Mouse (Mus musculus): ENCODE results near the gene Ranbp10. TPM values are rescaled to one million over a fixed set of nuclear protein-coding genes. Genes with fewer than 3 reads are reported as not detected.

Ranbp10 gene
- polyA plus RNA-seq, 1 experiment from 2014 or later, result 11.7 TPM

DNA sequence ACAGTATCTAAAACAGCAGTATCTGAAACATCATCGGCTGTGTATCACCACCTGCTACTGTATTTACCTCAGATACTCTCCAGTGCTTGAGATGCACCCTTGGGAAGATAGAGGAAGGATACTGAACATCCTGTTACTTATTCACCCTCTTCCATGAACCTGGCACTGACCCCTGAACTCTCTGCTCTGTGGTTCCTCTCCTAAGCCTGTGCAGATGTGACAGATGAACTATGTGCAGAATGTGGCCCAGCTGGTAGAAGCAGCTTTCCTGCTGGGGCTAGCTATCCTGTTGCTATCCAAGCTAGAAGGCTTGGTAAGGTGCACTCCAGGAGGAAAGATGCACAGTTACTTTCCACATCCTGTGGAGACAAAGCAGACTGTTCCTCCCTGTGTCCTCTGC, 33.8 kb downstream of the Ranbp10 start:
- Histone ChIP-seq H3K27me3 (replicated peaks; ENCODE audit: control insufficient read depth, insufficient read depth, low read length) (no peaks in the 10 kb centered on the region), H3K4me1 (replicated peaks; ENCODE audit: control insufficient read depth, insufficient read depth, low read length) (no peaks in the 10 kb centered on the region), H3K9ac (ENCODE audit: low read length) (no peak overlapping the region), H3K9me3 (ENCODE audit: control insufficient read depth, low read length) (no peaks in the 10 kb centered on the region), H3K27ac (ENCODE audit: low read depth) (no peak overlapping the region), H3K4me3 (ENCODE audit: low read depth, low read length) (no peak overlapping the region), H3K36me3 (ENCODE audit: control insufficient read depth, insufficient read depth, low read length) (no peaks in the 10 kb centered on the region), H3K4me2 (ENCODE audit: low read length) (no peak overlapping the region)
- 93% methylated on average over 1 of the region's 1 CpGs for WGBS
- DNase-seq (ENCODE audit: low spot score) (no peak), ATAC-seq (replicated peaks; ENCODE audit: low FRiP score, low TSS enrichment, low read depth) (no peak)

DNA sequence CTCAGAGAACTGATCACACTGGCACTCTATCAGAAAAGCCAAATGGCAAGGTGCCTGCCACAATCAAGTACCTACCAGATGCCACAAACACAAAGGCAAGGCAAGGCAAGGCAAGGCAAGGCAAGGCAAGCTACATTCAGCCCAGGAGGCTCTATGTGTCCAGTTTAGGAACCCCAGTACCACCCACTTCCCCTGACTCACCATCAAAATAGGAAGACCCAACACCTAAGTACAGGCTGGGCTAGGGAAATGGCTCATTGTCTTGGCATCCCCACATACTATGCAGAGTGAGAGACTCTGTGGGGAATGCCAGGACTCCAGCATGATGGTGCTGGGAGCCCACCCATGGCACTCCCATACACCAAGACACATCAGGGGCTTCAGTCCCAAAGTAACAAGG, 37.5 kb downstream of the Ranbp10 start:
- no peak overlapping the region for H3K4me2 ChIP-seq (ENCODE audit: low read length)
- no peak overlapping the region for H3K27ac ChIP-seq (ENCODE audit: low read depth)
- no peak for ATAC-seq (replicated peaks; ENCODE audit: low FRiP score, low TSS enrichment, low read depth)
- H3K9ac ChIP-seq (ENCODE audit: low read length), result no peak overlapping the region
- DNase-seq (ENCODE audit: low spot score), result no peak
- no peaks in the 10 kb centered on the region for H3K27me3 ChIP-seq (replicated peaks; ENCODE audit: control insufficient read depth, insufficient read depth, low read length)
- H3K4me3 ChIP-seq (ENCODE audit: low read depth, low read length), result no peak overlapping the region
- H3K9me3 ChIP-seq (ENCODE audit: control insufficient read depth, low read length), result no peaks in the 10 kb centered on the region
- peaks cover 20% of the 10 kb centered on the region for H3K36me3 ChIP-seq (ENCODE audit: control insufficient read depth, insufficient read depth, low read length)
- no peaks in the 10 kb centered on the region for H3K4me1 ChIP-seq (replicated peaks; ENCODE audit: control insufficient read depth, insufficient read depth, low read length)

DNA sequence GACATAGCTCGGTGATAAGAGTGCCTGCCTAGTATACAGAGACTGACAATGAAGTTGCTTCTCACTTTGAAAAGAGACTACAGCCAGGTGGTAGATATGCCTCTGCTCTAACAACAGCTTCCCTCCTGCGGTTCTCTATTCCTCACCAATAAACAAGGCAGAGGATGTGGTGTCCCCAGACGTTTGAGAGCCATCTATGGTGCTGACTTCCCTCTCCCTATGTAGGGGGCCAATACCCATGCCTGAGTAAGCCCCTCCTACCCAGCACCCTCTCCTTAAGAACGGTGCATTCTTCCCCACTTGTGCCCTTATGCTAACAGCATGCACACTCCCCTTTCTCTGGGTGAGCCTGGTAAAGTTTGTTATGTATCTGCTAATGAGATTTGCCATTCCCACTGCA, 38.2 kb downstream of the Ranbp10 start:
- no peak overlapping the region for H3K4me2 ChIP-seq (ENCODE audit: low read length)
- no peak overlapping the region for H3K27ac ChIP-seq (ENCODE audit: low read depth)
- 63% methylated on average over 4 of the region's 4 CpGs for WGBS
- H3K9me3 ChIP-seq (ENCODE audit: control insufficient read depth, low read length), result no peaks in the 10 kb centered on the region
- H3K27me3 ChIP-seq (replicated peaks; ENCODE audit: control insufficient read depth, insufficient read depth, low read length), result no peaks in the 10 kb centered on the region
- H3K9ac ChIP-seq (ENCODE audit: low read length), result no peak overlapping the region
- H3K4me1 ChIP-seq (replicated peaks; ENCODE audit: control insufficient read depth, insufficient read depth, low read length), result no peaks in the 10 kb centered on the region
- DNase-seq (ENCODE audit: low spot score) (no peak), ATAC-seq (replicated peaks; ENCODE audit: low FRiP score, low TSS enrichment, low read depth) (no peak)
- no peak overlapping the region for H3K4me3 ChIP-seq (ENCODE audit: low read depth, low read length)
- peaks cover 21% of the 10 kb centered on the region for H3K36me3 ChIP-seq (ENCODE audit: control insufficient read depth, insufficient read depth, low read length)

DNA sequence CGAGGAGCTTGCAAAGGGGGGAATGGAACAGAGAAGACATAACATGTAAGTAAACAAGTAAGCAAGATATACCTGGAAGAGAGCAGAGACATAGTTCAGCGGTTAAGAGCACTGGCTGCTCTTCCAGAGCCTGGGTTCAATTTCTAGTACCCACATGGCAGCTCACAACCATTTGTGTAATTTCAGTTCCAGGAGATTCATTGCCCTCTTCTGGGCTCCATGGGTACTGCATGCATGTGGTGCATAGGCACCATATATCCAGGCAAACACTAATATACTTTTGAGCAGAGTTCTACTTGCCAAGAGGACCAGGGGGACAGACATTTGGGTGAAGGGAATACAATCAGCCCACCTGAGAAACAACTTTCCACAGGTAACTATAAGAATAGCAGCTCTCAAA, 38.9 kb downstream of the Ranbp10 start:
- Histone ChIP-seq H3K9ac (ENCODE audit: low read length) (no peak overlapping the region), H3K9me3 (ENCODE audit: control insufficient read depth, low read length) (no peaks in the 10 kb centered on the region), H3K4me1 (replicated peaks; ENCODE audit: control insufficient read depth, insufficient read depth, low read length) (no peaks in the 10 kb centered on the region), H3K4me2 (ENCODE audit: low read length) (no peak overlapping the region), H3K27ac (ENCODE audit: low read depth) (no peak overlapping the region), H3K27me3 (replicated peaks; ENCODE audit: control insufficient read depth, insufficient read depth, low read length) (no peaks in the 10 kb centered on the region), H3K4me3 (ENCODE audit: low read depth, low read length) (no peak overlapping the region), H3K36me3 (ENCODE audit: control insufficient read depth, insufficient read depth, low read length) (peaks cover 21% of the 10 kb centered on the region)
- ATAC-seq (replicated peaks; ENCODE audit: low FRiP score, low TSS enrichment, low read depth), result no peak
- DNase-seq (ENCODE audit: low spot score), result peak; percentile 75
- WGBS, result 92% methylated on average over 2 of the region's 2 CpGs

- H3K9ac ChIP-seq (ENCODE audit: low read length), result no peak overlapping the region
- DNase-seq (ENCODE audit: low spot score) (no peak), ATAC-seq (replicated peaks; ENCODE audit: low FRiP score, low TSS enrichment, low read depth) (no peak)
- no peak overlapping the region for H3K4me2 ChIP-seq (ENCODE audit: low read length)
- 91% methylated on average over 5 of the region's 5 CpGs for WGBS
- no peaks in the 10 kb centered on the region for H3K27me3 ChIP-seq (replicated peaks; ENCODE audit: control insufficient read depth, insufficient read depth, low read length)
- no peaks in the 10 kb centered on the region for H3K9me3 ChIP-seq (ENCODE audit: control insufficient read depth, low read length)
- no peak overlapping the region for H3K4me3 ChIP-seq (ENCODE audit: low read depth, low read length)
- no peak overlapping the region for H3K27ac ChIP-seq (ENCODE audit: low read depth)
- H3K36me3 ChIP-seq (ENCODE audit: control insufficient read depth, insufficient read depth, low read length), result peaks cover 64% of the 10 kb centered on the region
- no peaks in the 10 kb centered on the region for H3K4me1 ChIP-seq (replicated peaks; ENCODE audit: control insufficient read depth, insufficient read depth, low read length)
Measured at GRCm38 (mm10) chr8:105780298-105780697, 46.9 kb downstream of the Ranbp10 start.

DNA sequence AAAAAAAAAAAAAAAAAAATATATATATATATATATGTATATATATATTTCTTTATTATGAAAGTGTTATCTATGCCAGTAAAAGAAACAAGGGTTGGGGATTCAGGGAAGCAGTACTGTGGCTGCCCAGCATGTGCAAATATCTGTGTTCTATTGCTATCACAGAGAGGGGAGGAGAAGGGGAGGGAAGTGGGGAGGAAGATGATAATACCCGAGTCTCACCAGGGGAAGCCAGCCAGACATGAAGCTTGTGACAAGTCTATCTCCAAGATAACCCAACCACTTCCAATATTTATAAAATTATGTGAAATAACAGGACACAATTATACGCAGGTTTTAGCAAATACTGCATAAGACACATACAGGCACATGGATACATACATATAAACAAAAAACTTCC, 49.3 kb downstream of the Ranbp10 start:
- H3K27ac ChIP-seq (ENCODE audit: low read depth), result no peak overlapping the region
- H3K4me1 ChIP-seq (replicated peaks; ENCODE audit: control insufficient read depth, insufficient read depth, low read length), result no peaks in the 10 kb centered on the region
- H3K4me2 ChIP-seq (ENCODE audit: low read length), result no peak overlapping the region
- ATAC-seq (replicated peaks; ENCODE audit: low FRiP score, low TSS enrichment, low read depth) (no peak), DNase-seq (ENCODE audit: low spot score) (no peak)
- no peak overlapping the region for H3K4me3 ChIP-seq (ENCODE audit: low read depth, low read length)
- no peaks in the 10 kb centered on the region for H3K27me3 ChIP-seq (replicated peaks; ENCODE audit: control insufficient read depth, insufficient read depth, low read length)
- H3K9ac ChIP-seq (ENCODE audit: low read length), result no peak overlapping the region
- peaks cover 83% of the 10 kb centered on the region for H3K36me3 ChIP-seq (ENCODE audit: control insufficient read depth, insufficient read depth, low read length)
- WGBS, result 92% methylated on average over 2 of the region's 2 CpGs
- no peaks in the 10 kb centered on the region for H3K9me3 ChIP-seq (ENCODE audit: control insufficient read depth, low read length)

GRCm38 (mm10) chr8:105774498-105774897, 52.7 kb downstream of the Ranbp10 start:
- no peak overlapping the region for H3K4me3 ChIP-seq (ENCODE audit: low read depth, low read length)
- no peak overlapping the region for H3K4me2 ChIP-seq (ENCODE audit: low read length)
- no peaks in the 10 kb centered on the region for H3K9me3 ChIP-seq (ENCODE audit: control insufficient read depth, low read length)
- no peak overlapping the region for H3K27ac ChIP-seq (ENCODE audit: low read depth)
- DNase-seq (ENCODE audit: low spot score) (no peak), ATAC-seq (replicated peaks; ENCODE audit: low FRiP score, low TSS enrichment, low read depth) (no peak)
- peaks cover 91% of the 10 kb centered on the region for H3K36me3 ChIP-seq (ENCODE audit: control insufficient read depth, insufficient read depth, low read length)
- no peaks in the 10 kb centered on the region for H3K27me3 ChIP-seq (replicated peaks; ENCODE audit: control insufficient read depth, insufficient read depth, low read length)
- no peaks in the 10 kb centered on the region for H3K4me1 ChIP-seq (replicated peaks; ENCODE audit: control insufficient read depth, insufficient read depth, low read length)
- no peak overlapping the region for H3K9ac ChIP-seq (ENCODE audit: low read length)
- WGBS, result 94% methylated on average over 5 of the region's 5 CpGs

- ATAC-seq (replicated peaks; ENCODE audit: low FRiP score, low TSS enrichment, low read depth) (no peak), DNase-seq (ENCODE audit: low spot score) (no peak)
- H3K4me3 ChIP-seq (ENCODE audit: low read depth, low read length), result no peak overlapping the region
- no peak overlapping the region for H3K27ac ChIP-seq (ENCODE audit: low read depth)
- no peak overlapping the region for H3K4me2 ChIP-seq (ENCODE audit: low read length)
- no peaks in the 10 kb centered on the region for H3K9me3 ChIP-seq (ENCODE audit: control insufficient read depth, low read length)
- H3K4me1 ChIP-seq (replicated peaks; ENCODE audit: control insufficient read depth, insufficient read depth, low read length), result no peaks in the 10 kb centered on the region
- peaks cover 93% of the 10 kb centered on the region for H3K36me3 ChIP-seq (ENCODE audit: control insufficient read depth, insufficient read depth, low read length)
- no peaks in the 10 kb centered on the region for H3K27me3 ChIP-seq (replicated peaks; ENCODE audit: control insufficient read depth, insufficient read depth, low read length)
- WGBS, result 96% methylated on average over 1 of the region's 1 CpGs
- no peak overlapping the region for H3K9ac ChIP-seq (ENCODE audit: low read length)
Measured at GRCm38 (mm10) chr8:105773441-105773861, 53.7 kb downstream of the Ranbp10 start.

- Histone ChIP-seq H3K27ac (ENCODE audit: low read depth) (no peak overlapping the region), H3K4me3 (ENCODE audit: low read depth, low read length) (no peak overlapping the region), H3K9ac (ENCODE audit: low read length) (no peak overlapping the region), H3K36me3 (ENCODE audit: control insufficient read depth, insufficient read depth, low read length) (peaks cover 80% of the 10 kb centered on the region), H3K4me1 (replicated peaks; ENCODE audit: control insufficient read depth, insufficient read depth, low read length) (no peaks in the 10 kb centered on the region), H3K27me3 (replicated peaks; ENCODE audit: control insufficient read depth, insufficient read depth, low read length) (no peaks in the 10 kb centered on the region), H3K4me2 (ENCODE audit: low read length) (no peak overlapping the region), H3K9me3 (ENCODE audit: control insufficient read depth, low read length) (no peaks in the 10 kb centered on the region)
- ATAC-seq (replicated peaks; ENCODE audit: low FRiP score, low TSS enrichment, low read depth) (no peak), DNase-seq (ENCODE audit: low spot score) (no peak)
- WGBS, result 92% methylated on average over 12 of the region's 12 CpGs
Measured at GRCm38 (mm10) chr8:105771398-105772175, 55.6 kb downstream of the Ranbp10 start.
